Mouse (Mus musculus): ENCODE measurements at regions not wholly inside any gene's neighbourhood (a gene's known extent, or its start where the extent isn't known, plus 50 kb on each side); places are given as distances from the start of the nearest gene placed in this dataset.

- no peak for DNase-seq (ENCODE audit: low spot score in 2 of 2)
Measured at GRCm38 (mm10) chr6:89050575-89051270, 148.7 kb downstream of the Tpra1 start.

GRCm38 (mm10) chr6:89052758-89053460 is 150.9 kb downstream of the Tpra1 start:
- DNase-seq (ENCODE audit: low spot score in 2 of 2), result no peak

GRCm38 (mm10) chr6:89054060-89054459 is 152.0 kb downstream of the Tpra1 start:
- DNase-seq (ENCODE audit: low spot score in 2 of 2), result no peak

- no peak for DNase-seq (ENCODE audit: low spot score in 2 of 2)
Measured at GRCm38 (mm10) chr6:89059431-89059975, 157.5 kb downstream of the Tpra1 start.

- DNase-seq (ENCODE audit: low spot score in 2 of 2), result no peak
Measured at GRCm38 (mm10) chr6:89064977-89065580, 163.0 kb downstream of the Tpra1 start.

GRCm38 (mm10) chr6:89066588-89066987 is 164.5 kb downstream of the Tpra1 start:
- no peak for DNase-seq (ENCODE audit: low spot score in 2 of 2)

GRCm38 (mm10) chr6:89068286-89068685 is 166.2 kb downstream of the Tpra1 start:
- no peak for DNase-seq (ENCODE audit: low spot score in 2 of 2)

- no peak for DNase-seq (ENCODE audit: low spot score in 2 of 2)
Measured at GRCm38 (mm10) chr6:89069108-89069507, 167.1 kb downstream of the Tpra1 start.

GRCm38 (mm10) chr6:89070011-89070410 is 168.0 kb downstream of the Tpra1 start:
- DNase-seq (ENCODE audit: low spot score in 2 of 2), result peak; percentile 65 to 68

- no peak for DNase-seq (ENCODE audit: low spot score in 2 of 2)
Measured at GRCm38 (mm10) chr6:89071766-89072165, 169.7 kb downstream of the Tpra1 start.

- DNase-seq (ENCODE audit: low spot score in 2 of 2), result no peak
Measured at GRCm38 (mm10) chr6:89072569-89072968, 170.5 kb downstream of the Tpra1 start.

- no peak for DNase-seq (ENCODE audit: low spot score in 2 of 2)
Measured at GRCm38 (mm10) chr6:89081624-89082300, 179.7 kb downstream of the Tpra1 start.

- DNase-seq (ENCODE audit: low spot score in 2 of 2), result no peak
Measured at GRCm38 (mm10) chr6:89084437-89084836, 182.4 kb downstream of the Tpra1 start.

GRCm38 (mm10) chr6:89085151-89085550 is 183.1 kb downstream of the Tpra1 start:
- DNase-seq (ENCODE audit: low spot score in 2 of 2), result no peak

- DNase-seq (ENCODE audit: low spot score in 2 of 2), result no peak
Measured at GRCm38 (mm10) chr6:89087620-89088019, 185.6 kb downstream of the Tpra1 start.

GRCm38 (mm10) chr6:89090096-89090495 is 188.0 kb downstream of the Tpra1 start:
- no peak for DNase-seq (ENCODE audit: low spot score in 2 of 2)

- no peak for DNase-seq (ENCODE audit: low spot score in 2 of 2)
Measured at GRCm38 (mm10) chr6:89095911-89096310, 193.9 kb downstream of the Tpra1 start.

- no peak for DNase-seq (ENCODE audit: low spot score in 2 of 2)
Measured at GRCm38 (mm10) chr6:89097531-89097930, 195.5 kb downstream of the Tpra1 start.

GRCm38 (mm10) chr6:89119241-89119640 is 217.2 kb downstream of the Tpra1 start:
- peak; percentile 31 to 51 for DNase-seq (ENCODE audit: low spot score in 2 of 2)

GRCm38 (mm10) chr6:89121023-89121745 is 219.1 kb downstream of the Tpra1 start:
- no peak for DNase-seq (ENCODE audit: low spot score in 2 of 2)

GRCm38 (mm10) chr6:89121746-89122070 is 219.7 kb downstream of the Tpra1 start:
- peak in 1 of 2 experiments; percentile 12 for DNase-seq (ENCODE audit: low spot score in 2 of 2)
